Mouse (Mus musculus) gastrocnemius, postnatal 14 days (tissue): ENCODE data around the gene Otop2. TPM values are rescaled to one million over a fixed set of nuclear protein-coding genes. Genes with fewer than 3 reads are reported as not detected.

Experiments
- DNase-seq: peaks from one replicate; pipeline ENCODE4 v3.0.0; 2021; ENCODE audit warnings: mixed read lengths
- intact Hi-C: fragments of 180-260 bp; cut with DNase I; formaldehyde crosslinking; loops from one replicate; pipeline ENCODE4 v1.15.1; 2025; ENCODE audit warnings: low total_unique reads
- total RNA-seq, 2 experiments: library from RNA; stranded (reverse); gene quantifications; 2 replicates each; pipeline ENCODE4 v1.2.3; 2021

The Otop2 gene
- total RNA-seq, 2 experiments from 2014 or later: not detected

DNA sequence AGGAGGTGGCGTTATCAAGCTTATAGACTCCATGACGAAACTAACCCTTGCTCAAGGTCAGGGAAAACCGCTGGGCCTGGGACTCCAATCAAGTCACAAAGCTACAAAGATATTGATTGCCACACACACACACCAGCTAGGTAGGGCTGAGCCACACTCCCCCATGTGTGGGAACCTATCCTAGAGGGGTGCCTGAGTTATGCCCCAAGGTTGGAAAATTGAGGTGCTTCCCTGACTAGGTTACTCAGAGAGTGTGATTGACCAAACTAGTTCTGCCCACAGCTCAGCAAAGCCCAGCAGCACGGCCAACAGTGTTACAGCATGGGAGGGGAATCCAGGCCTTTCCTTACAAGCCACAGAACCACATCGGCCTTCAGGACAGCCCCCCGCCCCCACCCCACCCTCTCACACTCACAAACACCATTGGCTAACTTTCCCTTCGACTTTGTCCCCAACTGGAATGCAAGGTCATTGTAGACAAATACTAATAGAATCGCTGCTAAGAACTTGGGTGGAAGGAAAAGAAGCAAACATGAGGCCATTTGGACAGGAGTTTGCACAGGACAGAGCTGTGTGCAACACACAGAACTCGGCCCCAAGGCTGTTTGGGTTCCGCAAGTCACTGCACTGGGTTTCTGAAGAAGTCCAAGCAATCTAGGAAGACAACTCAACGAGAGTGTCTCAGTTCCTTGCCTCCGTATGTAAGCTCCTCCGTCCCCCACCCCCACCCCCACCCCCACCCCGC is 14.2 kb upstream of the Otop2 start:
- intact Hi-C loops: no loop called here
- DNase-seq: no peak

- intact Hi-C loops: no loop called here
- DNase-seq: no peak
Measured at GRCm38 (mm10) chr11:115295939-115296338, 11.0 kb upstream of the Otop2 start.

- no peak for DNase-seq
- intact Hi-C loops: no loop called here
Measured at GRCm38 (mm10) chr11:115296471-115297210, 10.3 kb upstream of the Otop2 start.

GRCm38 (mm10) chr11:115297214-115297826 is 9.6 kb upstream of the Otop2 start, which contains the start of gene Fads6:
TSS of gene Fads6 (minus strand) at chr11:115297663.
- peak; percentile 46 for DNase-seq
- intact Hi-C loops: no loop called here

DNA sequence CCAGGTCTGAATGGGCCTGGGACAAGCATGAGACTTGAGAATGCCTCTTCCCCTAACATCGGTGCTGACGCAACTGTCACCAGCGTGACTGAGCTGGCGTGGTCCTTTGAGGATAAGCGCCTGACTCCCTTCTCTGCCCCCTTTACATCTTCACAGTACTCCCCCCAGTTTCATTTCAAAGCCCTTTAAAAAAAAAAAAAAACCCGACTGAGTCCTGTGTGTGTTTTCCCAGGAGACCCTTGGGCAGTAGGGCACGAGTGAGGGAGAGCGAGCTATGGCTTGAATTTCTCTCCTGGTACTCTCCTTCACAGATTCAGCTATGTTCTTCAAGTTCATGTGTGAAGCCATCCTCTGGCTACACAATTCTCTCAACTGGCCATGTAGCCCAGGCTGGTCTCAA is 8.8 kb upstream of the Otop2 start:
- no peak for DNase-seq
- intact Hi-C loops: no loop called here

DNA sequence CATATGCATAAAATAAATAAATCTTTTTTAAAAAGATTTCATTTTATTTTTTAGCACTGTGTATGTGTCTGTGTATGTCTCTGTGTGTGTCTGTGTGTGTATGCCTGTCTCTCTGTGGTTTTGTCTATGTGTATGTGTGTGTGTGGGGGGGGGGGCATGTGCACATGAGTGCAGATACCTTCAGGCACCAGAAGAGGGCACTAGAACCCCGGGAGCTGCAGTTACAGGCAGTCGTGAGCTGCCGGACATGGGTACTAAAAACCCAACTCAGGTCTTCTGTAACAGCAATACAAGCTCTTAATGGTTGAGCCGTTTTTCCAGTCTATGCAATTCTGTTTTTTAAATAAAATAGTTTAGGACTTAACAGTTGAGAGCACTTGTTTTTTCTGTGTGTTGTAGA is 6.2 kb upstream of the Otop2 start:
- intact Hi-C loops: no loop called here

DNA sequence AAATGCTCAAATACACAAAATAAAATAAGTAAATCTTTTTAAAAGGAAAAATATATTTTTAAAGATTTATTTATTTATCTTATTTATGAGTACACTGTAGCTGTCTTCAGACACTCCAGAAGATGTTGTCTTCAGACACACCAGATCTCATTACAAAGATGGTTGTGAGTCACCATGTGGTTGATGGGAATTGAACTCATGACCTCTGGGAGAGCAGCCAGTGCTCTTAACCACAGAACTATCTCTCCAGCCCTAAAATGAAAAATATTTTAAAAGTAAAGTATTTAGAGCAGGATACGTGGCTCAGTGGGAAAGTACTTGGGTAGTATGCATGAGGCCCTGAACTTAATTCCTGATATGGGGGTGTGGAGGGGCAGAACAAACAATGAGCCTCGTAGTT is 5.6 kb upstream of the Otop2 start:
- intact Hi-C loops: no loop called here
- no peak for DNase-seq

More for the DNA sequence above, 6.2 kb upstream of the Otop2 start:
- no peak for DNase-seq

DNA sequence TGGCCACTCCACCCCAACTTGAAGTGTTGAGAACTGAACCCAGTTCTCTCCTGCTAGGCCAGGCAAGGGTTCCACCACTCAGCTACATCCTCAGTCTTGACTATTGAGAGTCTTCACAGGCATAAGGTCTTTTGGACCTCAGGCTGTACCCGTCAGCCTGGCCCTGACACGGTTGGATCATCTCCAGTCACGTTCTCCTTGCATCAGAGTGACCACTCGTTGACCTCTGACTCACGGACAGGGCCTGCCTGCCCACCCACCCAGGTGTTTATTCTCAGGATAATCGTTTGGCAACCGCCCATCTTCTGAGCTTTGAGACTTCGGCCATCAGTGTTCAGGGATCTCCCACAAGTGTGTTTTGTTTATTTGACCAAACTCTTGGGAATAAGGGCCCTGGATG is 3.8 kb upstream of the Otop2 start:
- intact Hi-C loops: no loop called here
- DNase-seq: no peak

- intact Hi-C loops: no loop called here
- no peak for DNase-seq
Measured at GRCm38 (mm10) chr11:115308781-115309180, 1.8 kb downstream of the Otop2 start.

DNA sequence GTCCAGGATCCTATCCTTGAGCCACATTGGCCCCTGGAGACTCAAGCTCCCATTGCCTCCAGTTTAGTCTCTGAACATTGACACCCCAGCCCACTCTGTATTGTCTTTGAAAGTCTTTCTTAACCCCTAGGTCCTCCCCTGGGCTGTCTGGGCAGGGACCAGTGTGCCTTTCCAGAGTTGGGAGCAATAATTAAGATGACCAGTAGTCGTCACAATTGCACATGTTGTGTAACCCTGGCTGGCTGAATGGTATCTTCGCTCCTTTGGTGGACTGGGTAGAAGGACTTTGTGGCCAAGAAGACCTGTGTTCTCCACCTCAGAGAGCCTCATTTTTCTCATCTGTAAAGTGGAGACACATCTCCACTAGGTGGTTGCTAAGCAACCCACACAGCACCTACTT is 7.3 kb downstream of the Otop2 start:
- intact Hi-C loops: no loop called here
- no peak for DNase-seq

DNA sequence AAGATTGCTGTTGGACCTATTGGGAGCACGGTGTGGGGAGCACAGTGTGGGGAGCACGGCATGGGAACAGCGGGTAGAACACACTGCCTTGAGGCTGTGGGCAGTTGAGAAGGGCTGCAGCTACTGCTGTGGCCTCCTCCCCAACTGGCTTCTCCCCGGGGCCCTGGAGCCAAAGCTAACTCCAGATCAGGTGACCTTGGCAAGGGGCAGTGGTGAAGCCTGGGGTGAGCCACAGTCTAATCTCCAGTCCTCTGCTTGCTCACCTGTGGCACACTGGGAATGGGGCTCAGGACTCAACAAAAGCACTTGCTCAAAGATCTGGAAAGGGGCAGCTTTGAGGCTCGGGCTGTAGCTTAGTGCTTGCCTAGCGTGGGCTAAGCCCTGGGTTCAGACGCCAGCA is 10.2 kb downstream of the Otop2 start:
- intact Hi-C loops: no loop called here
- no peak for DNase-seq

GRCm38 (mm10) chr11:115318245-115319027 is 11.5 kb downstream of the Otop2 start:
- intact Hi-C loops: no loop called here
- DNase-seq: no peak

DNA sequence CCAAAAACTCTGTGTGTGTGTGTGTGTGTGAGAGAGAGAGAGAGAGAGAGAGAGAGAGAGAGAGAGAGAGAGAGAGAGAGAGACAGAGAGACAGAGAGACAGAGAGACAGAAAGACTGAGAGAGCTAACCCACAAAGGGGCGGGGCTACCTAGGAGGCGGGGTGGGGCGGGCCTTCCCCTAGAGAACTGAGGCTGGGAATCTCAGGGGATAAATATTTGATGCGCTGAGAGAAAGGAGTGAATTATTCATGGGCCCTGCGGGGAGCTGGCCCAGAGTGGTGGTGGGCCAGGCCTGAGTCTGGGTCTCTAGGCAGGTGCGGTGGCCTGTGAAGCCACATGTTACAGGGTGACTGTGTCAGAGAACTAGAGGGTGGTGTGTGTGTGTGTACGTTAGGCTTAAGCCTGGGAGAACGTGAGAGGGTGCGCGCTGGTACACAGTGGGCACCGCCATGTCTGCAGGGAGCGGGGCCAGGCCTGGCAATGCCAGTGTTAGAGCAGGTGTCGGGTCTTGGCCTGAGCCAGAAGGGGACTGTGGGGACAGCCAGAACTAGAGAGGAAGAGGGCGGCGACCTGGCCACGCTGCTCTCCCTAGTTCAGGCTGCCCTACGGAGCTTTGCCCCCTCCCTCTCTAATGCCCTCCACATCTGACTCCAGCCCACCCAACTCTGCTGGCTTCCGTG is 12.9 kb downstream of the Otop2 start:
- intact Hi-C loops: no loop called here
- DNase-seq: peak; percentile 63

GRCm38 (mm10) chr11:115321906-115322693 is 15.1 kb downstream of the Otop2 start, which contains the start of gene Ush1g:
TSS of gene Ush1g (minus strand) at chr11:115322041.
- intact Hi-C loops: loop anchor here (2.0 kb wide), 1 partner anchor 33 kb away; no protein-coding TSS in a partner anchor
- peak; percentile 67 for DNase-seq

DNA sequence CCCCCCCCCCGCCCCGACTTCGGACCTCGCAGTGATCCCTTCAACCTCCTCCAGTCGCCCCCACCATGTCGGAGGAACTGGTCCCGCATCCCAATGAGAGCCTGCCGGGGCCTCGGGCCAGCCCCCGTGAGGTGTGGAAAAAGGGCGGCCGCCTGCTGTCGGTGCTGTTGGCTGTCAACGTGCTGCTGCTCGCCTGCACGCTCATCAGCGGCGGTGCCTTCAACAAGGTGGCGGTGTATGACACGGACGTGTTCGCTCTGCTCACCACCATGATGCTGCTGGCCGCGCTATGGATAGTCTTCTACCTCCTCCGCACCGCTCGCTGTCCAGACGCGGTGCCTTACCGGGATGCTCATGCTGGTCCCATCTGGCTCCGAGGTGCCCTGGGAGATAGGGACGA is 16.4 kb downstream of the Otop2 start:
- intact Hi-C loops: loop anchor here (2.0 kb wide), 1 partner anchor 31 kb away; no protein-coding TSS in a partner anchor
- DNase-seq: no peak

- DNase-seq: no peak
- intact Hi-C loops: no loop called here
Measured at GRCm38 (mm10) chr11:115326730-115327129, 19.8 kb downstream of the Otop2 start.

- intact Hi-C loops: no loop called here
- no peak for DNase-seq
Measured at GRCm38 (mm10) chr11:115329339-115329738, 22.4 kb downstream of the Otop2 start.

DNA sequence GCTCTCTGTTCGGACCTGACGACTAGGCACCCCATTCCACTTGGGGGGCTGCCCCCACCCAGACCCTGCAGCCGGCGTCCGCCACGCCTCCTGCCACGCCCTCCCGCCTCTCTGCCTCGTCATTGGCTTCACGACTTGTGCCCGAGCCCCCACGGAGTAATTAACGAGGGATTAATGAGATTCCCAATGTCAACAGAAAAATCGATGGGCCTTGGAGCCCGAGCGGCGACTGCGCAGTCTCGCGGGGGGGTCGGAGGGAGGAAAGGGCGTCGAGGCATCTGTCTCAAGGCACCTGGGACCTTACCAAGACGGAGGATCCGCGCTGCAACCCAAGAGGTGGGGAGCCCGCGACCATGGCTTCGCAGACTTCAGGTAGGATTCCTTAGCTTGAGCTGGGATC is 27.6 kb downstream of the Otop2 start, which contains the start of gene Otop3:
Otop3 (plus strand) TSS at position 201 of the 400 bp plus-strand sequence.
- intact Hi-C loops: no loop called here
- no peak for DNase-seq
